Mouse (Mus musculus): ENCODE measurements around the gene Wfdc17.

Wfdc17 gene

GRCm38 (mm10) chr11:83703705-83704104 lies at the start of gene Wfdc17:
Gene Wfdc17 (plus strand): TSS chr11:83703991.
- DNase-seq (ENCODE audit: low read depth, low spot score), result peak; percentile 33

- DNase-seq (ENCODE audit: low read depth, low spot score), result no peak
These were observed 49.2 kb upstream of the Wfdc17 start for GRCm38 (mm10) chr11:83654606-83655005.

GRCm38 (mm10) chr11:83657508-83657907 lies 46.3 kb upstream of the Wfdc17 start:
- no peak for DNase-seq (ENCODE audit: low read depth, low spot score)

GRCm38 (mm10) chr11:83658797-83659196 lies 45.0 kb upstream of the Wfdc17 start:
- peak; percentile 14 for DNase-seq (ENCODE audit: low read depth, low spot score)

GRCm38 (mm10) chr11:83662204-83662603 lies 41.6 kb upstream of the Wfdc17 start, which contains the start of gene Ccl4:
Gene Ccl4 (plus strand): TSS chr11:83662584.
- DNase-seq (ENCODE audit: low read depth, low spot score), result no peak

GRCm38 (mm10) chr11:83663532-83663931 lies 40.3 kb upstream of the Wfdc17 start:
- no peak for DNase-seq (ENCODE audit: low read depth, low spot score)

- no peak for DNase-seq (ENCODE audit: low read depth, low spot score)
These were observed 32.0 kb upstream of the Wfdc17 start for GRCm38 (mm10) chr11:83671743-83672142.

GRCm38 (mm10) chr11:83675665-83676064 lies 28.1 kb upstream of the Wfdc17 start:
- no peak for DNase-seq (ENCODE audit: low read depth, low spot score)

- DNase-seq (ENCODE audit: low read depth, low spot score), result no peak
These were observed 13.9 kb upstream of the Wfdc17 start for GRCm38 (mm10) chr11:83689918-83690317.

- no peak for DNase-seq (ENCODE audit: low read depth, low spot score)
These were observed 11.8 kb upstream of the Wfdc17 start for GRCm38 (mm10) chr11:83692008-83692407.

- DNase-seq (ENCODE audit: low read depth, low spot score), result no peak
These were observed 4.9 kb downstream of the Wfdc17 start, which contains the start of gene Wfdc18 for GRCm38 (mm10) chr11:83708715-83709114. Gene Wfdc18 (plus strand): TSS chr11:83709015.

GRCm38 (mm10) chr11:83709683-83710082 lies 5.9 kb downstream of the Wfdc17 start:
- DNase-seq (ENCODE audit: low read depth, low spot score), result no peak

GRCm38 (mm10) chr11:83712671-83713070 lies 8.9 kb downstream of the Wfdc17 start:
- no peak for DNase-seq (ENCODE audit: low read depth, low spot score)

GRCm38 (mm10) chr11:83713925-83714324 lies 10.1 kb downstream of the Wfdc17 start:
- peak; percentile 44 for DNase-seq (ENCODE audit: low read depth, low spot score)

- no peak for DNase-seq (ENCODE audit: low read depth, low spot score)
These were observed 13.4 kb downstream of the Wfdc17 start for GRCm38 (mm10) chr11:83717042-83717665.

GRCm38 (mm10) chr11:83720766-83721165 lies 17.0 kb downstream of the Wfdc17 start:
- DNase-seq (ENCODE audit: low read depth, low spot score), result no peak

- peak; percentile 33 for DNase-seq (ENCODE audit: low read depth, low spot score)
These were observed 25.1 kb downstream of the Wfdc17 start for GRCm38 (mm10) chr11:83728757-83729432.

- no peak for DNase-seq (ENCODE audit: low read depth, low spot score)
These were observed 27.3 kb downstream of the Wfdc17 start for GRCm38 (mm10) chr11:83731116-83731515.

- DNase-seq (ENCODE audit: low read depth, low spot score), result peak; percentile 75
These were observed 29.4 kb downstream of the Wfdc17 start for GRCm38 (mm10) chr11:83733071-83733640.

- DNase-seq (ENCODE audit: low read depth, low spot score), result no peak
These were observed 30.4 kb downstream of the Wfdc17 start for GRCm38 (mm10) chr11:83734215-83734614.

- no peak for DNase-seq (ENCODE audit: low read depth, low spot score)
These were observed 32.1 kb downstream of the Wfdc17 start for GRCm38 (mm10) chr11:83735881-83736280.

- DNase-seq (ENCODE audit: low read depth, low spot score), result peak; percentile 87
These were observed 33.3 kb downstream of the Wfdc17 start for GRCm38 (mm10) chr11:83737109-83737558.

- peak; percentile 75 for DNase-seq (ENCODE audit: low read depth, low spot score)
These were observed 35.5 kb downstream of the Wfdc17 start for GRCm38 (mm10) chr11:83739241-83739640.
